Mouse (Mus musculus): ENCODE results near the gene Psmb3. TPM values are rescaled to one million over a fixed set of nuclear protein-coding genes. Genes with fewer than 3 reads are reported as not detected.
A peak's percentile ranks its signal among the peaks of the same experiment; 100 is the strongest.

Psmb3 gene
- polyA plus RNA-seq, 1 experiment from 2014 or later: 421 TPM

GRCm38 (mm10) chr11:97662207-97662892, 40.8 kb upstream of the Psmb3 start:
- Histone ChIP-seq H3K4me3 (peak overlapping the region; percentile 91), H3K27ac (0 out of 2 replicates have a peak overlapping the region, but pooled peaks have one; percentile 27), H3K27me3 (replicated peaks) (peaks cover 17% of the 10 kb centered on the region), H3K9ac (peak overlapping the region; percentile 80), H3K36me3 (replicated peaks) (no peaks in the 10 kb centered on the region), H3K4me2 (peak overlapping the region; percentile 85), H3K9me3 (no peaks in the 10 kb centered on the region), H3K4me1 (peaks cover 52% of the 10 kb centered on the region)
- ATAC-seq (replicated peaks): no peak
- 1% methylated on average over 21 of the region's 21 CpGs for WGBS

- WGBS: 0% methylated on average over 39 of the region's 76 CpGs
- peaks cover 52% of the 10 kb centered on the region for H3K4me1 ChIP-seq
- peak; percentile 49 for ATAC-seq (replicated peaks)
- no peaks in the 10 kb centered on the region for H3K9me3 ChIP-seq
- H3K27me3 ChIP-seq (replicated peaks): peaks cover 17% of the 10 kb centered on the region
- peak within 1 kb of the TSS; percentile 85 for H3K27ac ChIP-seq
- H3K4me2 ChIP-seq: peak within 1 kb of the TSS; percentile 85
- peak within 1 kb of the TSS; percentile 80 for H3K9ac ChIP-seq
- 0 out of 2 replicates have a peak, but pooled peaks cover under 1% of the 10 kb centered on the region for H3K36me3 ChIP-seq (replicated peaks)
- peak within 1 kb of the TSS; percentile 91 for H3K4me3 ChIP-seq
These were observed 40.2 kb upstream of the Psmb3 start, which contains the start of gene Mllt6 for GRCm38 (mm10) chr11:97662893-97663527. Mllt6 (plus strand) TSS chr11:97663414.

DNA sequence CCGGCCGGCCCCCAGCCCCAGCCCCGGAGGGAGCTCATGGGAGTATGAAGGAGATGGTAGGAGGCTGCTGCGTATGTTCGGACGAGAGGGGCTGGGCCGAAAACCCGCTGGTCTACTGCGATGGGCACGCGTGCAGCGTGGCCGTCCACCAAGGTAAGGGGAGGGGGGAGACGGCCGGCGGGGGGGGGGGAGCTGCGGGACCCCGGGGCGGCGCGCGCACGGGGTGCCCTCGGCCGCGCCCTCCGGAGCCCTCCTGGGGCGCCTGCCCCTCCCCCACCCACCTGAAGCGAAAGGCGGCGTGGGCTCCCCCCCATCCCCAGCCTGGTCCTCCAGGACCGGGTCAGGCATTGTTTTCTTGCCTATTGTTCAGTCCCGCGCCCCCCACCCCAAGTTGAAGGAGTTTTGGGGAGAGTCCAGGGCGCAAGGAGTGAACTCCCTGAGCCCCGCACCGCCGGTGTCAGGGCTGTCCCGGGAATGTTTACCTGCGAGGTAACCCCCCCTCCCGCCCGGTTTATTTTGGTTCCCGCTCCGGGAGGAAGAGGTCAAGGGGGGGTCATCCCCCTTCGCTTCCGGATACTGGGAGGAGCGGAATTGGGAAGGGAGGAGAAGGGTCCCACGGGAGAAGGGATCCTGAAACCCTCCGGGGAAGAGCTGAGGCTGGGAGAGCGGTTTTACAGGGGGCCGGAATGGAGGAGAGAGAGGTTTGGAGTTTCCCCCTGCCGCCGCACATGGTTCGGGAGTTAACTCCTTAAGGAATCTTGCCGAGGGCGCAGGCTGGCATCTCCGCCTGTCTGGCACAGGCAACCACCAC, 39.5 kb upstream of the Psmb3 start:
- ATAC-seq (replicated peaks): peak; percentile 59
- Histone ChIP-seq H3K9ac (peak overlapping the region; percentile 80), H3K9me3 (no peaks in the 10 kb centered on the region), H3K4me1 (peaks cover 56% of the 10 kb centered on the region), H3K27ac (peak overlapping the region; percentile 85), H3K36me3 (replicated peaks) (0 out of 2 replicates have a peak, but pooled peaks cover 5% of the 10 kb centered on the region), H3K4me3 (peak overlapping the region; percentile 91), H3K4me2 (peak overlapping the region; percentile 85), H3K27me3 (replicated peaks) (peaks cover 17% of the 10 kb centered on the region)
- 0% methylated on average over 24 of the region's 57 CpGs for WGBS

DNA sequence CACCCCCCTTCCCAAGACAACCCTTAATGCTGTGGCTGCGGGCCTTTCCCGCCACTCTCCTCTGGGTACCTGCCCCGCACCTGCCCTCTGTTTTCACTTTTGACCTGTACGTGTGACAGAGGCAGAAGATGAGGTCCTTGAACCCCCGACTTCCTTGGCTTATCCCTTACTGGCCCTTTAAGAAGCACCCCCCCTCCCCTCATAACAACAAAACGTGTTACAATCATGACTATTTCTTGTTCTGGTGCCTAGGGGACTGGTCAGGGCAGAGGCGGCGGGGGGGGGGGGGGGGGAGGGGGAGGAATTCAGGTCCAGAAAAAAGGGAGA, 38.9 kb upstream of the Psmb3 start:
- ATAC-seq (replicated peaks): no peak
- Histone ChIP-seq H3K36me3 (replicated peaks) (0 out of 2 replicates have a peak, but pooled peaks cover 6% of the 10 kb centered on the region), H3K9ac (peak overlapping the region; percentile 80), H3K4me1 (peaks cover 58% of the 10 kb centered on the region), H3K27me3 (replicated peaks) (peaks cover 17% of the 10 kb centered on the region), H3K4me3 (peak overlapping the region; percentile 91), H3K9me3 (no peaks in the 10 kb centered on the region), H3K4me2 (peak overlapping the region; percentile 85), H3K27ac (peak overlapping the region; percentile 85)
- under 1% methylated on average over 6 of the region's 8 CpGs for WGBS

- Histone ChIP-seq H3K9me3 (no peaks in the 10 kb centered on the region), H3K27ac (0 out of 2 replicates have a peak overlapping the region, but pooled peaks have one; percentile 8), H3K4me1 (peaks cover 58% of the 10 kb centered on the region), H3K27me3 (replicated peaks) (peaks cover 17% of the 10 kb centered on the region), H3K4me2 (peak overlapping the region; percentile 85), H3K9ac (peak overlapping the region; percentile 34; the same call in 1 of the 2 replicates), H3K36me3 (replicated peaks) (0 out of 2 replicates have a peak, but pooled peaks cover 11% of the 10 kb centered on the region), H3K4me3 (peak overlapping the region; percentile 91)
- ATAC-seq (replicated peaks): no peak
- WGBS: 29% methylated on average over 6 of the region's 6 CpGs
These were observed 38.4 kb upstream of the Psmb3 start for GRCm38 (mm10) chr11:97664771-97665240.

- Histone ChIP-seq H3K4me3 (0 out of 2 replicates have a peak overlapping the region, but pooled peaks have one; percentile 8), H3K4me2 (0 out of 2 replicates have a peak overlapping the region, but pooled peaks have one; percentile 85), H3K9me3 (no peaks in the 10 kb centered on the region), H3K4me1 (peaks cover 61% of the 10 kb centered on the region), H3K27me3 (replicated peaks) (peaks cover 17% of the 10 kb centered on the region), H3K36me3 (replicated peaks) (0 out of 2 replicates have a peak, but pooled peaks cover 11% of the 10 kb centered on the region), H3K9ac (no peak overlapping the region), H3K27ac (no peak overlapping the region)
- 91% methylated on average over 13 of the region's 13 CpGs for WGBS
- ATAC-seq (replicated peaks): no peak
These were observed 37.8 kb upstream of the Psmb3 start for GRCm38 (mm10) chr11:97665431-97665830.

GRCm38 (mm10) chr11:97666221-97666620, 37.0 kb upstream of the Psmb3 start:
- H3K4me2 ChIP-seq: no peak overlapping the region
- H3K9ac ChIP-seq: no peak overlapping the region
- peaks cover 12% of the 10 kb centered on the region for H3K27me3 ChIP-seq (replicated peaks)
- no peak overlapping the region for H3K4me3 ChIP-seq
- H3K9me3 ChIP-seq: no peaks in the 10 kb centered on the region
- no peak for ATAC-seq (replicated peaks)
- no peak overlapping the region for H3K27ac ChIP-seq
- peaks cover 11% of the 10 kb centered on the region; the same call in 1 of the 2 replicates for H3K36me3 ChIP-seq (replicated peaks)
- peaks cover 53% of the 10 kb centered on the region for H3K4me1 ChIP-seq
- 90% methylated on average over 7 of the region's 7 CpGs for WGBS

- H3K4me3 ChIP-seq: no peak overlapping the region
- no peak overlapping the region for H3K27ac ChIP-seq
- no peak overlapping the region for H3K9ac ChIP-seq
- H3K4me2 ChIP-seq: no peak overlapping the region
- peaks cover 7% of the 10 kb centered on the region for H3K27me3 ChIP-seq (replicated peaks)
- H3K36me3 ChIP-seq (replicated peaks): peaks cover 16% of the 10 kb centered on the region; the same call in 1 of the 2 replicates
- H3K4me1 ChIP-seq: peaks cover 47% of the 10 kb centered on the region
- 95% methylated on average over 15 of the region's 15 CpGs for WGBS
- H3K9me3 ChIP-seq: no peaks in the 10 kb centered on the region
- ATAC-seq (replicated peaks): no peak
These were observed 36.4 kb upstream of the Psmb3 start for GRCm38 (mm10) chr11:97666794-97667193.

- Histone ChIP-seq H3K9me3 (no peaks in the 10 kb centered on the region), H3K9ac (no peak overlapping the region), H3K4me1 (peaks cover 37% of the 10 kb centered on the region), H3K36me3 (replicated peaks) (peaks cover 26% of the 10 kb centered on the region), H3K4me2 (no peak overlapping the region), H3K4me3 (no peak overlapping the region), H3K27me3 (replicated peaks) (no peaks in the 10 kb centered on the region), H3K27ac (no peak overlapping the region)
- no peak for ATAC-seq (replicated peaks)
- 94% methylated on average over 7 of the region's 7 CpGs for WGBS
These were observed 35.0 kb upstream of the Psmb3 start for GRCm38 (mm10) chr11:97668160-97668559.

GRCm38 (mm10) chr11:97669268-97669667, 33.9 kb upstream of the Psmb3 start:
- H3K4me2 ChIP-seq: no peak overlapping the region
- peaks cover 33% of the 10 kb centered on the region for H3K36me3 ChIP-seq (replicated peaks)
- no peaks in the 10 kb centered on the region for H3K9me3 ChIP-seq
- H3K4me3 ChIP-seq: no peak overlapping the region
- no peaks in the 10 kb centered on the region for H3K27me3 ChIP-seq (replicated peaks)
- WGBS: 45% methylated on average over 15 of the region's 15 CpGs
- no peak for ATAC-seq (replicated peaks)
- peaks cover 35% of the 10 kb centered on the region for H3K4me1 ChIP-seq
- H3K27ac ChIP-seq: 0 out of 2 replicates have a peak overlapping the region, but pooled peaks have one; percentile 10
- no peak overlapping the region for H3K9ac ChIP-seq

- peaks cover 29% of the 10 kb centered on the region for H3K4me1 ChIP-seq
- no peak for ATAC-seq (replicated peaks)
- peaks cover 36% of the 10 kb centered on the region for H3K36me3 ChIP-seq (replicated peaks)
- no peaks in the 10 kb centered on the region for H3K27me3 ChIP-seq (replicated peaks)
- H3K4me2 ChIP-seq: no peak overlapping the region
- 28% methylated on average over 6 of the region's 6 CpGs for WGBS
- no peaks in the 10 kb centered on the region for H3K9me3 ChIP-seq
- H3K27ac ChIP-seq: no peak overlapping the region
- no peak overlapping the region for H3K4me3 ChIP-seq
- H3K9ac ChIP-seq: no peak overlapping the region
These were observed 33.4 kb upstream of the Psmb3 start for GRCm38 (mm10) chr11:97669829-97670228.

Measured in midbrain, embryonic 15.5 days (tissue).